Mouse (Mus musculus): ENCODE data around the gene Fbxo27. TPM values are rescaled to one million over a fixed set of nuclear protein-coding genes. Genes with fewer than 3 reads are reported as not detected.
A peak's percentile ranks its signal among the peaks of the same experiment; 100 is the strongest.
"Not testable (repeated sequence)": the region's sequence is repeated elsewhere in the genome, so short reads cannot be mapped to it uniquely, and the experiment has no call there.

Fbxo27 gene
- polyA plus RNA-seq (2015; fragmentation: Nextera tagmentation; extraction: Ambion mirVana): 0.15 and 0.24 TPM in 2 replicates

DNA sequence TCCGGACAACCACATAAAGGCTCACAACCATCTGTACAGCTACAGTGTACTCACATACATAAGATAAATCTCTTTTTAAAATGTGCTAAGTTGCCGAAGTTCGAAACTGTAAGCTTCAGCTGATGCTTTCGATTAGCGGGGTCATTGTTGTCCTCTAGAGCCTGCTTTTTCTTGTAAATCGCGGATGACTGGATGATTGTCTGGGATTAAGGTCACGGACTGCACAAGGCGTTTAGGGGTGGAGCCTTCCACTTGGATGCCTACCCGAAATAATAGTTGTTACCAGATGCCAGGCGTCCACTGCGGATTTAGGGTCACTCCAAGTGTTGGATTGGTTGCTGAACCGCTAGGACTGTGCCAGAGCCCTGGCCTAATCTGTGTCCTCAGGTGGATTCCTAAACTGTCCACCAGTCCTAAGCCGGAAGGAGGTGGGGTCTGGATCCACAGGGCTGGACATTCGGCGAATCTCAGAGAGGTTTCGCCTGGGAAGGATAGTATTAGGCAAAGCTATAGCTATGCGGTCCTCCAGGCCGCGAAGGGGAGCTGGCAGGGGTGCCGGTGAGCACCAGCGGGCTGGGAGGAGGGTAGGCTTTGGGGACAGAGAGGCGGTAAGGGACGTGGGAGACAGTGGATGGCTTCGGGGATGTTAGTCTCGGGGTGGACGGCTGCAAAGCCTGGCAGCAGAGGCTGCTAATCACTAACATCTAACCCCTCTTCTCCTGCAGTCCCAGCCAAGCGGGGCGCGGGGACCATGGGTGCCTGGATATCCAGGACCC, at the start of gene Fbxo27:
Gene Fbxo27, plus strand, starts transcription at position 305 of the 776 bp plus-strand sequence.
- Histone ChIP-seq H3K4me1 (replicated peaks) (peaks cover 5% of the 10 kb centered on the region; the same call in 1 of the 2 replicates), H3K9ac (no peak within 1 kb of the TSS), H3K27me3 (peaks cover 48% of the 10 kb centered on the region), H3K27ac (replicated peaks) (no peak within 1 kb of the TSS), H3K4me2 (peak within 1 kb of the TSS; percentile 65), H3K36me3 (replicated peaks) (no peaks in the 10 kb centered on the region), H3K9me3 (replicated peaks) (no peaks in the 10 kb centered on the region), H3K4me3 (replicated peaks) (peak within 1 kb of the TSS; percentile 43)
- no peak for ATAC-seq (ENCODE audit: insufficient read depth)
- 31% methylated on average over 30 of the region's 30 CpGs for WGBS (ENCODE audit: insufficient replicate concordance)

DNA sequence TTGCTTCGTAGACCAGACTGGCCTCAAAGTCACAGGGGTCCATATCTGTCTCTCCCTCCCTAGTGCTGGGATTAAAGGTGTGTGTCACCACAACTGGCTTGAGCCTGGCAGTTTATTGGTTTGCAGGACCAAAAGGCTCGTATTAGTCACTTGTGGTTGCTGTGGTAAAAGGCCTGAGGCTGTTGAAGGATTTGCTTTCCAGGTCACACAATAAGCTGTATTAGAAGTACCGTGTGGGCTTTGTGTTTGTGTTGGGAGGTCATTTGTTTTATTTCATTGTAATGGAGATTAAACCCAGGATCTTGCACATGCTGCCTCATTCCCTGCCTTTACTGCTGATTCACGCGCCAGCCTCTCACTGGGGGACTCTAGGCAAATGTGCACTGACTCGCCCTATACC, 47.3 kb upstream of the Fbxo27 start:
- Histone ChIP-seq H3K4me1 (replicated peaks) (no peaks in the 10 kb centered on the region), H3K4me3 (replicated peaks) (no peak overlapping the region), H3K27ac (replicated peaks) (0 out of 2 replicates have a peak overlapping the region, but pooled peaks have one; percentile 17), H3K27me3 (no peaks in the 10 kb centered on the region), H3K4me2 (no peak overlapping the region), H3K9me3 (replicated peaks) (no peaks in the 10 kb centered on the region), H3K36me3 (replicated peaks) (no peaks in the 10 kb centered on the region), H3K9ac (no peak overlapping the region)
- ATAC-seq (ENCODE audit: insufficient read depth): no peak
- WGBS (ENCODE audit: insufficient replicate concordance): 58% methylated on average over 6 of the region's 6 CpGs

- Histone ChIP-seq H3K9me3 (replicated peaks) (no peaks in the 10 kb centered on the region), H3K36me3 (replicated peaks) (no peaks in the 10 kb centered on the region), H3K4me3 (replicated peaks) (no peak overlapping the region), H3K4me1 (replicated peaks) (no peaks in the 10 kb centered on the region), H3K27ac (replicated peaks) (peak overlapping the region; percentile 39; the same call in 1 of the 2 replicates), H3K4me2 (no peak overlapping the region), H3K27me3 (no peaks in the 10 kb centered on the region), H3K9ac (no peak overlapping the region)
- ATAC-seq (ENCODE audit: insufficient read depth): peak; percentile 77
- WGBS (ENCODE audit: insufficient replicate concordance): 60% methylated on average over 2 of the region's 2 CpGs
These were observed 46.6 kb upstream of the Fbxo27 start for GRCm38 (mm10) chr7:28645947-28646475.

DNA sequence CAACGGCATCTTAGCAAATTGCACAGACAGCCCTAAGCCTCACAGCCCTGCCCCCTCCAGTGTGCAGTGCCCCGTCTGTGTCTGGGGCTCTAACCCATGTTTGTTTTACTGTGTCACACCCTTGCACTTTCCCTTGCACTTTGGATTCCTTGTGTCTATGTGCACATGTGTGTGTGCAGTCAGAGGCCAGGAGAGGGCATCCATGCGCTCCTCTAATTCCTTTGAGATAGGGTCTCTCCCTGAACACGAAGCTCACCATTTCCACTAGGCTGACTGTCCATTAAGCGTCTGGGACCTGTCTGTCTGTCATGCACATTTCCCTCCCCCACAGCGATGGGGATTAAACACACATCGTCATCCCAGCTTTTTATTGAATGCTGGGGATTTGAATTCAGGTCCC, 45.6 kb upstream of the Fbxo27 start:
- 38% methylated on average over 7 of the region's 7 CpGs for WGBS (ENCODE audit: insufficient replicate concordance)
- Histone ChIP-seq H3K4me2 (no peak overlapping the region), H3K27ac (replicated peaks) (no peak overlapping the region), H3K9ac (no peak overlapping the region), H3K36me3 (replicated peaks) (no peaks in the 10 kb centered on the region), H3K4me3 (replicated peaks) (no peak overlapping the region), H3K27me3 (no peaks in the 10 kb centered on the region), H3K9me3 (replicated peaks) (no peaks in the 10 kb centered on the region), H3K4me1 (replicated peaks) (no peaks in the 10 kb centered on the region)
- no peak for ATAC-seq (ENCODE audit: insufficient read depth)

DNA sequence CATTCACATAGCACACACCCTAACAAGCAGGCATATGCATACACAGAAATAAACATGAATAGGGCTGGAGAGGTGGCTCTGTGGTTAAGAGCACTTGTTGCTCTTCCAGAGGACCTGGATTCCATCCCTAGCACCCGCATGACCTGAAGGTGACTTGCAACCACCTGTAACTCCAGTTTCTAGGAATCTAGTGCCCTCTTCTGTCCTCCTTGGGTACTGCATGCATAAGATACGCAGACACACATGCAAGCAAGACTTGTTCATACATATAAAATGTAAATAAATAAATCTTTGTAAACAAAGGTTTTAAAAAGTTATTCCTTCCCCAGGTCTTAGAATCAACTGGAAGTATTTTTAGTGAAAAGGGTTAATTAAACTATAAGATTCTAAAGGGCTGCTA, 41.5 kb upstream of the Fbxo27 start:
- Histone ChIP-seq H3K27ac (replicated peaks) (no peak overlapping the region), H3K4me1 (replicated peaks) (no peaks in the 10 kb centered on the region), H3K36me3 (replicated peaks) (no peaks in the 10 kb centered on the region), H3K27me3 (no peaks in the 10 kb centered on the region), H3K4me2 (no peak overlapping the region), H3K9me3 (replicated peaks) (no peaks in the 10 kb centered on the region), H3K4me3 (replicated peaks) (no peak overlapping the region), H3K9ac (no peak overlapping the region)
- no peak for ATAC-seq (ENCODE audit: insufficient read depth)
- 72% methylated on average over 2 of the region's 2 CpGs for WGBS (ENCODE audit: insufficient replicate concordance)

GRCm38 (mm10) chr7:28656430-28656829, 36.2 kb upstream of the Fbxo27 start:
- Histone ChIP-seq H3K27me3 (no peaks in the 10 kb centered on the region), H3K4me3 (replicated peaks) (no peak overlapping the region), H3K36me3 (replicated peaks) (no peaks in the 10 kb centered on the region), H3K9me3 (replicated peaks) (no peaks in the 10 kb centered on the region), H3K4me2 (no peak overlapping the region), H3K9ac (no peak overlapping the region), H3K27ac (replicated peaks) (no peak overlapping the region), H3K4me1 (replicated peaks) (no peaks in the 10 kb centered on the region)
- ATAC-seq (ENCODE audit: insufficient read depth): no peak
- 49% methylated on average over 4 of the region's 4 CpGs for WGBS (ENCODE audit: insufficient replicate concordance)

GRCm38 (mm10) chr7:28665620-28666579, 26.7 kb upstream of the Fbxo27 start:
- Histone ChIP-seq H3K36me3 (replicated peaks) (no peaks in the 10 kb centered on the region), H3K9ac (no peak overlapping the region), H3K4me1 (replicated peaks) (no peaks in the 10 kb centered on the region), H3K9me3 (replicated peaks) (no peaks in the 10 kb centered on the region), H3K27ac (replicated peaks) (no peak overlapping the region), H3K27me3 (peaks cover 6% of the 10 kb centered on the region; the same call in 1 of the 2 replicates), H3K4me3 (replicated peaks) (no peak overlapping the region), H3K4me2 (no peak overlapping the region)
- WGBS (ENCODE audit: insufficient replicate concordance): 15% methylated on average over 15 of the region's 15 CpGs
- ATAC-seq (ENCODE audit: insufficient read depth): no peak

DNA sequence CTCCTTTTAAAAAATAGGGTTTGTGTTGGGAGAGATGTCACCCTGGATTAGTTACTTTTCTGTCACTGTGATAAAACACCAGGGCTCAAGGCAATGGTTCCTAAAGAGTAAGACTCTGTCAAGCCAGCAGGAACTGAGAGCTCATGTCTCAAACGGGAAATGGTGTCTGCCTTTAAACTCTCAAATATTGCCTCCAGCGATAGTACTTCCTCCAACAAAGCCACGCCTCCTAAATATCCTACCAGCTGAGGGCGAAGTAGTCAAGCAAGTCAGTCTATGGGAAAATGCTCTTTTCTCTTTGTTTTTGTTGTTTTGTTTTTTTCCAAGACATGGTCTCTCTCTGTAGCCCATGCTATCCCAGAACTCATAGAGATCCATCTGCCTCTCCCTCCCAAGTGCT, 21.5 kb upstream of the Fbxo27 start:
- WGBS (ENCODE audit: insufficient replicate concordance): 17% methylated on average over 4 of the region's 4 CpGs
- H3K4me3 ChIP-seq (replicated peaks): no peak overlapping the region
- H3K9me3 ChIP-seq (replicated peaks): no peaks in the 10 kb centered on the region
- H3K9ac ChIP-seq: no peak overlapping the region
- H3K36me3 ChIP-seq (replicated peaks): no peaks in the 10 kb centered on the region
- no peaks in the 10 kb centered on the region; the same call in 1 of the 2 replicates for H3K27me3 ChIP-seq
- H3K4me2 ChIP-seq: no peak overlapping the region
- H3K4me1 ChIP-seq (replicated peaks): no peaks in the 10 kb centered on the region
- no peak for ATAC-seq (ENCODE audit: insufficient read depth)
- no peak overlapping the region for H3K27ac ChIP-seq (replicated peaks)

GRCm38 (mm10) chr7:28672276-28672675, 20.4 kb upstream of the Fbxo27 start:
- no peak overlapping the region for H3K4me3 ChIP-seq (replicated peaks)
- no peak overlapping the region for H3K27ac ChIP-seq (replicated peaks)
- no peak for ATAC-seq (ENCODE audit: insufficient read depth)
- H3K9me3 ChIP-seq (replicated peaks): no peaks in the 10 kb centered on the region
- H3K4me2 ChIP-seq: no peak overlapping the region
- no peaks in the 10 kb centered on the region for H3K36me3 ChIP-seq (replicated peaks)
- H3K27me3 ChIP-seq: no peaks in the 10 kb centered on the region
- no peaks in the 10 kb centered on the region for H3K4me1 ChIP-seq (replicated peaks)
- WGBS (ENCODE audit: insufficient replicate concordance): 63% methylated on average over 5 of the region's 5 CpGs
- H3K9ac ChIP-seq: no peak overlapping the region

- H3K4me2 ChIP-seq; H3K4me1 ChIP-seq (replicated peaks); H3K27ac ChIP-seq (replicated peaks); H3K9ac ChIP-seq; H3K27me3 ChIP-seq; H3K4me3 ChIP-seq (replicated peaks); H3K36me3 ChIP-seq (replicated peaks); H3K9me3 ChIP-seq (replicated peaks); ATAC-seq (ENCODE audit: insufficient read depth): not testable (repeated sequence)
- whole genome bisulfite sequencing (ENCODE audit: insufficient replicate concordance): 57% methylated on average over 5 of the region's 5 CpGs
These were observed 19.9 kb upstream of the Fbxo27 start for GRCm38 (mm10) chr7:28672786-28673185.

DNA sequence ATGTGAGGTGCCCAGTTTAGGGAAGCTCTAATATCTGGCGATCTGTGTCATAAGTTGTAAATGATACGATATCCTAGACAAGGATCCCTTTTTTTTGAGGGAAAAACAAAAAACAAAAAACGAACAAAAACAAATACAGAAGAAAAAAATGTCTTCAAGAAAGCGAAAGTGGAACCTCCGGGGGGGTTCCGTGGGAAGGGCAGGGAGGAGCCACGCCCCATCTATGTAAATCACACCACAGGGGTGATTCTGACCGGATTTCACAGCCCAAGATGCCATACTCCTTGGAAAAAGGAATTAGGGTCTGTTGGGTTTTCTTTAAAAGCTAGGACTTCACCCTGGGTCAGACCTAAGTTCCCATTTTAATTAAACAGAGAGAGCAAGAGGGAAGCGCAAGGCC, 17.7 kb upstream of the Fbxo27 start:
- Histone ChIP-seq H3K36me3 (replicated peaks) (no peaks in the 10 kb centered on the region), H3K4me2 (no peak overlapping the region), H3K27ac (replicated peaks) (no peak overlapping the region), H3K4me3 (replicated peaks) (no peak overlapping the region), H3K9ac (no peak overlapping the region), H3K27me3 (no peaks in the 10 kb centered on the region), H3K9me3 (replicated peaks) (no peaks in the 10 kb centered on the region), H3K4me1 (replicated peaks) (no peaks in the 10 kb centered on the region)
- ATAC-seq (ENCODE audit: insufficient read depth): no peak
- 52% methylated on average over 9 of the region's 9 CpGs for WGBS (ENCODE audit: insufficient replicate concordance)

All from liver, embryonic 15.5 days (tissue).